Mouse (Mus musculus): Measurements from ENCODE around the gene Dnase2b.

Gene Dnase2b

DNA sequence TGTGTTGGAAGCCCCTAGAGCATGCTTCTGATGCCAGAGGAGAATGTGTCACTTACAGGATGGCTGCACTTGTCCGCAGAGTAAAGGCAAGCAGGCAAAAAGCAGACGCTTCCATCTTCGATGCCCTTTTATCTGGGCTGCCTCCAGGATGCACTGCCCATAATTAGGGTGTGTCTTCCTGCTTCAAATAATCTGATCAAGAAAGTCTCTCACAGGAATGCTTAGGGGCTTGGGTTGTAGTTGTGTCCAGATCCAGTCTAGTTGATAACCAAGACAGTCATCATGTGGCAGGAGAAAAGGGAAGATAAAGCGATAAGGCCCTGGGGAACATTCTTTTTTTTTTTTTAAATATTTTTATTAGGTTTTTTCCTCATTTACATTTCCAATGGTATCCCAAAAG lies at the start of gene Dnase2b:
TSS of gene Dnase2b (minus strand) at position 101 of the 400 bp plus-strand sequence.
- no peak for DNase-seq (ENCODE audit: low read depth in 2 of 2, low spot score in 2 of 2)

DNA sequence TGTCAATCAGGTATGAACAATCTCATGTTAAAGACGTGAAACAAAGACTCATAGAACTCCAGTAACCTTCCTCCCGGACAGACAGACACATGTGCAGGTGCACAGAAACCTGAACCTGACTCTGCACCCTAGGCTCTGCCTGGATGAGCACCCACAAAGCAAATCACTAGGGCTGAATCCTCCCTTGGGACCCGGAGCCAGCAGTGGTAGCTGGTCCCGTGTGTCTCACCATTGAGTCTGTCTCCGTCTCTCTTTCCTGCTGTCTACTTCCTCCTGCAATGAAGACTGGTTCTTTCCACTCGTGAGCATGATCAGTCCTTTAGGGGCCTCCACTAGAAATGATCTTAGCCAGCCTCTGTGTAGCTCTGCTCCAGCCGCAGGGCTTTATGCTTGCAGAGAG lies 46.5 kb upstream of the Dnase2b start:
- no peak for DNase-seq (ENCODE audit: low read depth in 2 of 2, low spot score in 2 of 2)

- no peak for DNase-seq (ENCODE audit: low read depth in 2 of 2, low spot score in 2 of 2)
These were observed 45.6 kb upstream of the Dnase2b start for GRCm38 (mm10) chr3:146661001-146661400.

- no peak for DNase-seq (ENCODE audit: low read depth in 2 of 2, low spot score in 2 of 2)
These were observed 43.9 kb upstream of the Dnase2b start for GRCm38 (mm10) chr3:146659321-146659720.

DNA sequence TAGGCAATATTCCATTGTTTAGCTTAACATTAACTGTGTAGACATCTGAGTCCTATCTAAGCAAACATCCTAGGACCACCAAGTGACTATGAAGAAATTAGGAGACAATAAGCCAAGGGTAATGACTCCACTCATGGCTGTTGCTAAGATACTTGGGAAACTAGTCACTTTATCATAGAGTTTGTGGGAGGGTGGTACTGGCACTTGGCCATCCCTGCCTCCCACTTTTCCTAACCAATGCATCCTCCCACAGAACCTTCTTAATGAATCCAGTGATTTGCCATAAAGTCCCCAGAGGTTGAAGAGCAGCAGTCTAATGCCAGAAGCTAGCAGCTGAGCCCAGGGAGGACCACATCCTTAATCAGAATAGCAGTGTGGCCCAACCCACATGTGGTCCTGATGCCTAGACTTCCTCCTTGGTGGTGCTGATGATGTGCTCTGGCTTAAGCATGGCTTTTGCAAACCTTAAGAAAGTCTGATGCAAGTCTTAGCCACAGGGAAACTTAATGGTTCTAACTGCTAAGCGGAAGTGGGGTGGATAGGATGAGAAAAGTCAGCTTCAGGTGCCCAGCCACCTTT lies 42.8 kb upstream of the Dnase2b start:
- no peak for DNase-seq (ENCODE audit: low read depth in 2 of 2, low spot score in 2 of 2)

GRCm38 (mm10) chr3:146657433-146657832 lies 42.0 kb upstream of the Dnase2b start:
- no peak for DNase-seq (ENCODE audit: low read depth in 2 of 2, low spot score in 2 of 2)

DNA sequence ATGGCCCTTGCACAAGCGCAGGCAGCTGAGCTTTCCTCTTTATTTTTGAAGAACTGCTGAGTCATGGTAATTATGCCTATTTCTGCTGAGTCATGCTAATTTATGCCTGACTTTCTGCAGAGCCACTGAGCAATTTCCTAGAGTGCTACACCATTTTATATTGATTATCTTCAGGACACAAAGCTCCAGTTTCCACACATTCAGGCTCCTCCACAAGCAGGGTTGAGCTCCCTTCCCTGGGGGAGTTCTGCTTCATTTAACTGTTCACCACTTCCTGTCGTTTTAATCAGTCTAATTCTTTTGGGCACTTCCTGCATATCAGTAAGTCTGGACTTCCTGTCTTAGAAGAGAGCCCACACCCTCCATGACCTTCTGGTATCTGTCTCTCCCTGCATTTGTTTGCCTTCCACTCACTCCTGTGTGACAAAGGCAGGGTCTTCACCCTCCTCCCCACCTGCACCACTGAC lies 39.7 kb upstream of the Dnase2b start:
- DNase-seq (ENCODE audit: low read depth in 2 of 2, low spot score in 2 of 2), result no peak

DNA sequence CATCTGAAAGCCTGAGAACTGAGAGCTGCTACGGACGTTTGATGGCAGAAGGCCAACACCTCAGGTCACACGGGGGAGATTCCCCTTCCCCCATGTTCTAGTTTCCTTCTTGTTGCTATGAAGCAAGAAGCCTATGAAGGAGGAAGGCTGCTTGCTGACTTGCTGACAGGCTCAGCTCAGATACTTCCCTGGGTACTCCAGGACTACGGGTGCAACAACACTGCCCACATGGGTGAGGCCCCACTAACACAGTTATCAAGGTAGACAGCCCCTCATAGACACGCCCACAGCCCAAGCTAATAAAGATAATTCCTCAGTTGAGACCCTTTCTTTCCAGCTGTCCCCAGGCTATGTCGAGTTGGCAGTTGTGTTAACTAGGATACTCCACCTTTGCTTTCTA lies 38.3 kb upstream of the Dnase2b start:
- DNase-seq (ENCODE audit: low read depth in 2 of 2, low spot score in 2 of 2), result no peak

- DNase-seq (ENCODE audit: low read depth in 2 of 2, low spot score in 2 of 2), result no peak
These were observed 37.0 kb upstream of the Dnase2b start for GRCm38 (mm10) chr3:146652431-146652830.

DNA sequence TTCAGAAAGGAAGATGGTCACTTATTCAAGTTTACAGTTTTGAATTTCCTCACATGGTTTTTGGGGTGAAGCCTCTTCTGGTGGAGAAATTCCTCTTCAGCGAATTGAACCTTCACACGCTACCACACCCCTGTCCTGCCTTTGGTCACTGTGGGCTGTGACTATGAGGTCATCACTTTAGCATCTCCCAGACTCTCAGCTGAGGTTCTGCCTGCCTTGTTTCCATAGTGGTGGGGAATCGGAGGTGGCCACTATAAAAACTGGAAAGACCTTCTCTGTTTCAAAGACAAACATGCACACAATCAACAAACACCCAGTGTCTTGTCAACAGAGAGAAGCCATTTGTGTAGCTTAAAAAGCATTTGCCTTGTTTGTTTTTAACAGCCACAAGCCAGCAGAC lies 35.8 kb upstream of the Dnase2b start, which contains the start of gene 4930503B20Rik:
TSS of gene 4930503B20Rik (minus strand) at position 101 of the 400 bp plus-strand sequence.
- DNase-seq (ENCODE audit: low read depth in 2 of 2, low spot score in 2 of 2), result no peak

DNA sequence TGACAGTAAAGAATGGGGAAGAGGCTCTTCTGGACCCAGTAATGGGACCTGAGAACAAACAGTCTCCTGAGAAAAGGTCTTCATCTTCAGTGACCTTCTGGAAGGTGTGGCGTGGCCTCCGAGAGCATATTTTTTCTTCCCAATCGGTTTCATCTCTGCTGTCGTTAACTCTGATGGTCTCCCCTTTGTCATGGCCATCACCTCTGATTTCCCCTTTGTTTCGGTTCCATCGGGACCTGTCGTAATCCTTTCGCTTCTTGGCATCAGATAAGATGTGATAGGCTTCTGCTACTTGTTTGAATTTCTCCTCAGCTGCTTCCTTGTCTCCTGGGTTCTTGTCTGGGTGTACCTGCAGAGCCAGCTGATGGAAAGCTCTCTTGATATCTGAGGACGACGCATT lies 35.3 kb upstream of the Dnase2b start:
- no peak for DNase-seq (ENCODE audit: low read depth in 2 of 2, low spot score in 2 of 2)

GRCm38 (mm10) chr3:146649311-146649894 lies 34.0 kb upstream of the Dnase2b start:
- no peak for DNase-seq (ENCODE audit: low read depth in 2 of 2, low spot score in 2 of 2)

GRCm38 (mm10) chr3:146641818-146642427 lies 26.5 kb upstream of the Dnase2b start:
- DNase-seq (ENCODE audit: low read depth in 2 of 2, low spot score in 2 of 2), result no peak

DNA sequence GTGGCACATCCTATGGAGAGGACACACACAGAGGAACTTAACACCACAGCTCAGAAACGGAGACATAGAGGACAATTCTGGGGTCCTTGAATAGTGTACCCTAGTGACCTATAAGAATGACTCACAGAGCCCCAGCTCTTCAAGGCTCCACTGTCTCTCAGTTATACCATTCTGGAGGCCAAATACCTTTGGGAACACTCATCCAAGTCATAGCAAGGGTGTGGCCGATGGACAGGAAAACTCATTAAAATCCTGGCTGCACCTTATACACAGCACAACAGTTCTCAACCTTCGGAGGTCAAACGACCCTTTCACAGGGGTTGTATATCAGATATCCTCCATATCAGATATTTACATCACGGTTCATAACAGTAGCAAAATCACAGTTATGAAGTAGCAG lies 17.1 kb upstream of the Dnase2b start:
- DNase-seq (ENCODE audit: low read depth in 2 of 2, low spot score in 2 of 2), result no peak

GRCm38 (mm10) chr3:146628227-146628982 lies 13.0 kb upstream of the Dnase2b start:
- no peak for DNase-seq (ENCODE audit: low read depth in 2 of 2, low spot score in 2 of 2)

DNA sequence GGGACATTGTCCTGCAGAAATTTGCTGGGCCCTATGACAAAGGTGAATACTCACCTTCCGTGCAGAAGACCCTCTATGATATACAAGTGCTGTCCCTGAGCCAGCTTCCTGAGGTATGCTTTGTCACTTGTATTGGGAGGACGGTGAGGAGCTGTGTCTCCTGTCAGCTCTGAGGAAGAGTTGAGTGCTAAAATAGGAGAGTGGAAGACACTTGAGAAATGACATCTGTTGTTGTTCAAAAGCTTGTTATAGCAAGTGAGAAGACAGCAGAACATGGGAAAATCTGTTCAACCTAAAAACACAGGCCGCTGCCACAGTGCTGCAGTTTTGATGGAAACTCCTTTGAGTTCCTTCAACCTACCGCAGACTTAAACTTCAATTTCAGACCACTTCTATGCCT lies 10.4 kb upstream of the Dnase2b start:
- DNase-seq (ENCODE audit: low read depth in 2 of 2, low spot score in 2 of 2), result no peak

- DNase-seq (ENCODE audit: low read depth in 2 of 2, low spot score in 2 of 2), result no peak
These were observed 6.6 kb upstream of the Dnase2b start for GRCm38 (mm10) chr3:146621966-146622365.

DNA sequence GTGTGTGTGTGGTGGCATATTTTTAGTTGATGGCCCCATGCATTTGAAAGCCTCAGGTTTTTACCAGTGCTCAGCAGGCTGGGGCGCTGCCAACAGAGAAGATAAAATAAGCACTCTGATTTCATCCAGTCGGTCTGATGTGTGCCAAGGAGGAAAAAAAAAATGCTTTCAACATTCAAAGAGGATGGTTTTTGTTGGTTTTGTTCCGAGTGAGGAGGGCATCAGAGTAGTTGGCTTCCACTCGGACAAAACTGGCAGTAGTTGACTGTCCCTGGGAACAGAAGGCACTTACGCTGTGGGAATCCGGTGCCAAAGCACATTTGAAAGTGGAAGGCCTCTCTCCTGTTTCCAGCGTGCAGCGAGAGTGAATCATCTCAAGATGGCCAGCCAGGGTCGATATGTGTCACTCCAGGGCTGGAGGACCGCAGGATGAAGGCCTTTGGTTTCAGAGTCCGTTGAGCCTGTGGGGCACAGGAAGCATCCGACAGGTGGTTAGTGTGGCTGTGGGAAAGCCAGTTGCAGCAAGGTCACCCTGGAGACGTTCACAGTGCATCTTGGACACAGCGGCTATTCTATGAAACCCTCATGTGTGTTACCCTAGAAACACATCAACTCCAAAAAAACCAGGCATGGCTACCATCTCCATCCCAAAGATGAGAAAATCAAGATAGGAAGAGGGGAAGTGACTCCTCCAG lies 5.3 kb upstream of the Dnase2b start:
- no peak for DNase-seq (ENCODE audit: low read depth in 2 of 2, low spot score in 2 of 2)

GRCm38 (mm10) chr3:146620101-146620500 lies 4.7 kb upstream of the Dnase2b start:
- no peak for DNase-seq (ENCODE audit: low read depth in 2 of 2, low spot score in 2 of 2)

DNA sequence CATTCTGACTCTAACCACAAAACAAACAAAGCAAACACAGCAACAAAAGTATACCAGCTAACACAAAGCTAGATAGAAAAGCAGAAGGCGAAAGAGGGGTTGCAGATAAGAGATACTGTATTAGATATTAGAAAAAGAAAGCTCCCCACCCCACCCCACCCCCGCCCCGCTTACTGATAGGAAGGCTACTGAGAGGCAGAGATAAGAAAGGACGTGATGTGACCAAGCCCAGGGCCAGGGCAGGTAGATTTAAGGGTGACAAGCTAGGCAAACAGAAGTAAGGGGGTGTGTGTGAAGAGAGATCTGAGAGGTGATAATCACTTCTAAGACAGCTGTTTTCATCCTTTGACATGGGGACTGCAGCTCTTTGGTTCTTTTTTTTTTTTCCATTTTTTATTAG lies 3.0 kb upstream of the Dnase2b start:
- DNase-seq (ENCODE audit: low read depth in 2 of 2, low spot score in 2 of 2), result no peak

DNA sequence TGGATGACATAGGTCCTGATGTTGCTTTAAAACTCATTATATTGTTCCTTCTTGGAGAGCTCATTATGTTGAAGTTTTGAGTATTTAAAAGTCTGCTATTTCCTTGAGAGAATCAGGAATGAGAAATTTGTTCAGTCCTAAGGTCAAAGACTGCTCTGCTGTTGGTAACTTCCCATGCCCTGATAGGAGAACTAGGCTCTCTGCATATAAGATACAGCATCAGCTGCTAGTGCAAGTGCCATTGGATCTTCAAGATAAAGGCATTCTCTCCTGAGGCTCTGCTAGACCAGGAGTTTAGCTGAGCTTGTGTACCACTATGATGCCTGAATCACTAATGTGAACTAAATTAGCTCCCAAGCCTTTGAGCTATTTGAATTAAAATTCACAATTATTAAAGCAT lies 2.5 kb upstream of the Dnase2b start:
- no peak for DNase-seq (ENCODE audit: low read depth in 2 of 2, low spot score in 2 of 2)

All from CD8-positive naive resting alpha-beta T cell, adult 2 months (primary cell).